Mouse (Mus musculus) thymus, adult 2 months (tissue): ENCODE measurements around the gene Eif2b2. TPM values are rescaled to one million over a fixed set of nuclear protein-coding genes. Genes with fewer than 3 reads are reported as not detected.

ENCODE experiments used
- DNase-seq: peaks from one replicate; pipeline ENCODE4 v3.0.0; 2021
- H3K27ac ChIP-seq: fragments of 200-500 bp; 2 replicates; pipeline ENCODE4 v1.5.1; 2012; ENCODE audit warnings: low read length, control low read depth; ENCODE audit not compliant: control insufficient read depth, insufficient read depth
- H3K27me3 ChIP-seq: fragments of 200-500 bp; 2 replicates; pipeline ENCODE4 v1.6.1; 2012; ENCODE audit warnings: mild to moderate bottlenecking, low read length, moderate library complexity, mixed read lengths; ENCODE audit not compliant: control insufficient read depth, insufficient read depth
- H3K36me3 ChIP-seq: fragments of 200-500 bp; 2 replicates; pipeline ENCODE4 v1.6.1; 2012; ENCODE audit warnings: mild to moderate bottlenecking, low read length, moderate library complexity; ENCODE audit not compliant: control insufficient read depth, insufficient read depth
- H3K4me1 ChIP-seq: fragments of 200-500 bp; replicated peaks from 2 replicates; pipeline ENCODE4 v1.6.1; 2012; ENCODE audit warnings: low read length; ENCODE audit not compliant: control insufficient read depth, insufficient read depth
- H3K4me3 ChIP-seq: fragments of 200-500 bp; 2 replicates; pipeline ENCODE4 v1.5.1; 2012; ENCODE audit warnings: mild to moderate bottlenecking, low read length, control low read depth, moderate library complexity; ENCODE audit not compliant: control insufficient read depth, insufficient read depth
- CTCF ChIP-seq: fragments of 200-500 bp; IDR thresholded peaks from 2 replicates; pipeline ENCODE4 v1.5.1; 2012; ENCODE audit warnings: mild to moderate bottlenecking, control low read depth, low read length, moderate library complexity, borderline replicate concordance; ENCODE audit not compliant: control insufficient read depth, poor library complexity, insufficient read depth; ENCODE audit errors: extremely low read depth
- POLR2A ChIP-seq: fragments of 200-500 bp; IDR thresholded peaks from 2 replicates; pipeline ENCODE4 v1.6.1; 2012; ENCODE audit warnings: mild to moderate bottlenecking, low read length, control low read depth, moderate library complexity; ENCODE audit not compliant: control insufficient read depth, poor library complexity, insufficient read depth; ENCODE audit errors: extremely low read depth
- WGBS: fragments of 180-500 bp; shearing (Covaris S2); methylation state at CpG from one replicate; pipeline ENCODE4 v1.1.7; 2018; 5-methylcytosine and 5-hydroxymethylcytosine counted together
- polyA plus RNA-seq: library from polyadenylated mRNA; depleted of rRNA; stranded (reverse); fragments of >200 nt; gene quantifications from 2 replicates; pipeline ENCODE4 v1.2.3, GENCODE M21; 2012

Gene Eif2b2
- polyA plus RNA-seq, 1 experiment = 250 TPM

DNA sequence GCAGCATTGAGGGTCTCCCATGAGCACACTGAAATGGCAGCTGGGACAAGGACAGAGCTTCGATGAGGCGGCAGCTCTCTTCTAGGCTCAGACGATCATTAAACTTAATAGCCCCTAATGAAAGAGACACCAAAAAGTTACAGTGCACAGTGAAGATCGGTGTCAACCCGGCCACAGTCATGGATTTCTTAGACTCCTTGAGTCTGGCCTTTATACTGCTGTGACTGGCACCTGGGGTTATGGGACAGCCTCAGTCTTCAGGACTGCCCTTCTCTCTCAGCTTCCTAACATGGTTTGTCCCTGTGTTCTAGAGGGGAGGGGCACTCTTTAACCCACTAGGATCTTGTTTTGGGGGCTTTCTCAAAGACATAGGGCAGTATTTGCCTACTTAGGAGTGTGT, 18.3 kb downstream of the Eif2b2 start:
- 96% methylated on average over 5 of the region's 5 CpGs for WGBS
- DNase-seq = no peak
- H3K27ac ChIP-seq = no peak overlapping the region
- no peaks in the 10 kb centered on the region for H3K4me1 ChIP-seq
- TF ChIP-seq POLR2A (no peak), CTCF (no peak)
- H3K4me3 ChIP-seq = no peak overlapping the region
- H3K27me3 ChIP-seq = no peaks in the 10 kb centered on the region
- no peaks in the 10 kb centered on the region for H3K36me3 ChIP-seq

DNA sequence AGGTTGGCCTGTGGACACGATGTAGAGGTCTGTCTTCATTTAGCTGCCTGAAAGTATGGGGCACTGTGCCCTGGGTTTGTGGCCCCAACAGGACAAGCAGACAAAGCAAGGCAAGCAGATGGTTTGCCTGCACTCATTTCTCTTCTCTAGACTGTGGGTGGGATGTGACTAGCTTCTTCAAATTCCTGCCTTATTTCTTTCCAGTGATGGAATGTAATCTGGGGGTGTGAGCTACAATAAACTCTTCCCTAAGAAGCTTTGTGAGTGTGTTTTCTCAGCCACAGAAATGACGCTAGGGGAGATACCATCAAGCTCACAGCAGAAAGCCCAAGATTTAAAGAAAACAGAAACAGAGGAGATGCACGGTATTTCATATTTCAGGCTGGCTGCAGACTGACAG, 32.8 kb downstream of the Eif2b2 start:
- TF ChIP-seq POLR2A (no peak), CTCF (no peak)
- H3K27me3 ChIP-seq = no peaks in the 10 kb centered on the region
- DNase-seq = no peak
- peaks cover 5% of the 10 kb centered on the region for H3K4me1 ChIP-seq
- WGBS = 92% methylated on average over 3 of the region's 3 CpGs
- H3K27ac ChIP-seq = no peak overlapping the region
- peaks cover 3% of the 10 kb centered on the region; the same call in 1 of the 2 replicates for H3K36me3 ChIP-seq
- no peak overlapping the region for H3K4me3 ChIP-seq

DNA sequence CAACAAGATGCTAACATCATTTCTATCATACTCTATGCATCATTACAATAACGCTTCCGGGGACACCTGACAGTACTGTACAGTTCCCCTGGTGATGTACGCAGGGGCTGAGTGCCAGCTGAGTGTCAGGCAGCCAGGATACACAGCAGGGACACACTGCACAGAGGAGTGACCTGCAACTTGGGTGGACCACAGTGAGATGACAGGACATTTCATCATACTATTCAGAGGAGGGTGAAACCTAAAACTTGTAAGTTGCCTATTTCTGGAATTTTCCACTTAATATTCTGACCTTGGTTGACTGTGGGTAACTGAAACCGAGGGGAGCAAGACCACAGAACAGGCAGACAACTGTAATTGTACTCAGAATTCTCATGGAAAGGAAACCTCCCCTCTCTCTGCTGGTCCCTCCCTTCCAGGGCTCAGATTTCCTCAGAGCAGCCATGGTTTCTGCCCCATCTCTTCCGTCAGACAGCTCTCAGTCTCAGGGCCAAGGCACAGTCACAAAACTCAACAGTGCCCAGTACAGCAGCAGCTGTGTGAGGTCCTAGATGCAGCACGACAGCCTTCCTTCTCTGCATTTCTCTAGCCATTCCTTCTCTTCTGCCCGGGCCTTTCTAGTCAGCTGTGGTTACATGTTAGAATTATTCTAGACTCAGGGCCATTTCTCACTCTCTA, 36.9 kb downstream of the Eif2b2 start:
- peaks cover 9% of the 10 kb centered on the region for H3K4me1 ChIP-seq
- no peaks in the 10 kb centered on the region; the same call in 1 of the 2 replicates for H3K36me3 ChIP-seq
- no peaks in the 10 kb centered on the region for H3K27me3 ChIP-seq
- DNase-seq = no peak
- 79% methylated on average over 7 of the region's 7 CpGs for WGBS
- peak overlapping the region; percentile 12; the same call in 1 of the 2 replicates for H3K27ac ChIP-seq
- TF ChIP-seq POLR2A (no peak), CTCF (no peak)
- H3K4me3 ChIP-seq = no peak overlapping the region

DNA sequence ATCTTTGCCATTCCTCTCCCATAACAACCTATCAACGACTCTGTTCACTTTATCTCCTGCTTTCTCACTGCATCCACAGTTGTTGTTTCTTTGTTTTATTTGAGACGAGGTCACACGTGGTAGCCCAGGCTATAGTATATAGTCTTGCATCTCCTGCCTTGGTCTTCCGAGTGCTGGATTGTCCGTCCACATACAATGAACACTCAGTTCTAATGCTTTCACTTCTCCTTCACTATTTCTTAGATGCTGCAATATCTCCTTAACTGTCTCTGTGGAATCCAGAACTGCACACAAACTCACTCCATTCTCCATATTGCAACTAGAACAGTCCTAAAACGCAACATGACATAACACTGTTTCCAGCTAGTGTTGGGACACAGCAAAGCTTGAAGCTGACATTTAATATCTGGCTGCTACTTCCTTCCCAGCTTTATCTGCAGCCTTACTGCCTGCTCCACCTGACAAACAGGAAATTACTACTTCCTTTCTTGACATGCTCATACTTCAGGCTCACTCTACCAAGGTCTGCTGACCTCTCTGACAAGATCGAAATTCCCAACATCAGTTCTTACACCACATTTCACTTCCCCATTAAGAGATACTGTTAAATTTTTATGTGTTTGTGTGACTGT, 37.8 kb downstream of the Eif2b2 start:
- TF ChIP-seq POLR2A (no peak), CTCF (no peak)
- Histone ChIP-seq H3K27ac (no peak overlapping the region; the same call in 1 of the 2 replicates), H3K36me3 (no peaks in the 10 kb centered on the region; the same call in 1 of the 2 replicates), H3K4me1 (peaks cover 9% of the 10 kb centered on the region), H3K4me3 (no peak overlapping the region), H3K27me3 (no peaks in the 10 kb centered on the region)
- peak; percentile 30 for DNase-seq
- WGBS = 42% methylated on average over 7 of the region's 7 CpGs

DNA sequence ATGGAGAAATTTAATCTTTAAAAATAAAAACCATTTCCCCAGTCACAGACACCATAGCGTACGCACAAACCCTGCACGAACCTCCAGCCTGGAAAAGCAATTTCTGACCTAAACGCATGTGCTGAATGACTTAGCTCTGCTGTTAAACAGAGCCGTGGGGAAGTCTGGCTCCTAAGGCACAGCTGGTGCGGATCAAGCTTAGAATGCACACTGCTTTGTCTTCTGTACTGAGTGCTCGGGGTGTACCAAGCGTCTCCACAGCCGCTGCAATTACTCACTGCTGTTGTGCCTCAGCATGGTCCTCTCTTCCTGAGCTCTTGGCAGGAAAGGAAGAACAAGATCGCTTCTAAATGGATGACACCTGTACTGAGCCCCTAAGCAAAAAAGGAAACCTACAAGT, 43.2 kb downstream of the Eif2b2 start:
- H3K4me3 ChIP-seq = no peak overlapping the region
- H3K27ac ChIP-seq = no peak overlapping the region
- DNase-seq = no peak
- WGBS = 91% methylated on average over 10 of the region's 10 CpGs
- H3K4me1 ChIP-seq = peaks cover 5% of the 10 kb centered on the region; the same call in 1 of the 2 replicates
- TF ChIP-seq CTCF = no peak
- no peak for TF ChIP-seq POLR2A
- no peaks in the 10 kb centered on the region for H3K27me3 ChIP-seq
- no peaks in the 10 kb centered on the region for H3K36me3 ChIP-seq

DNA sequence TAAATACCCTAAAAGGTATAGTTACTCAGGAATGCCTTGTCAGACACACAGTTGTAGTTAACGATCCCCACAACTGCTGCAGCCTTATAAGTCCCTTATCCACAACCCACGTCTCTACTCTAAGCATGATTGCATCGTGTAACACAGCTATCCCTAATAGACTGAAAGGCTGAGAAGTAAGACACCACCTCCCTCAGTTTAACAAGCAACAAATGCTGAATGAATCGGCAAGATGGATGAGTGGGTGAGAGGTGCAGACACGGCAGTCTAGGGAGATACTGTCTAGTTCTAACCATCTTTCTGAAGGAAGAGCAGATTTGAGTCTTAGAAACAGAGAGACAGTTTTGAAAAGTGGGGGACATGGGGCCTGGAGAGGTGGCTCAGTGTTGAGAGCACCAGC, 43.9 kb downstream of the Eif2b2 start:
- 96% methylated on average over 5 of the region's 5 CpGs for WGBS
- no peak for TF ChIP-seq CTCF
- TF ChIP-seq POLR2A = no peak
- no peak overlapping the region for H3K27ac ChIP-seq

More for the DNA sequence above, 43.9 kb downstream of the Eif2b2 start:
- no peak overlapping the region for H3K4me3 ChIP-seq
- H3K36me3 ChIP-seq = no peaks in the 10 kb centered on the region
- DNase-seq = no peak
- H3K4me1 ChIP-seq = no peaks in the 10 kb centered on the region
- no peaks in the 10 kb centered on the region for H3K27me3 ChIP-seq
